Mouse (Mus musculus) liver, embryonic 16.5 days (tissue): ENCODE measurements at regions not wholly inside any gene's neighbourhood (a gene's known extent, or its start where the extent isn't known, plus 50 kb on each side); places are given as distances from the start of the nearest gene placed in this dataset.
"Not testable (repeated sequence)": the region's sequence is repeated elsewhere in the genome, so short reads cannot be mapped to it uniquely, and the experiment has no call there.

ENCODE experiments used
- ATAC-seq: fragments of 200-750 bp; cut with Nextera tagmentation; 2 replicates; pipeline ENCODE4 v1.8.0; 2017; ENCODE audit warnings: low read depth, mild to moderate bottlenecking, moderate number of reproducible peaks, moderate library complexity
- H3K27ac ChIP-seq: fragments of 300-500 bp; sonication (generic); 2 replicates; pipeline ENCODE4 v1.5.1; 2014; ENCODE audit warnings: mild to moderate bottlenecking, low read length
- H3K27me3 ChIP-seq: fragments of 300-500 bp; sonication (generic); 2 replicates; pipeline ENCODE4 v1.6.1; 2014; ENCODE audit warnings: low read depth, low read length, mixed read lengths; ENCODE audit not compliant: control insufficient read depth, insufficient read depth
- H3K36me3 ChIP-seq: fragments of 300-500 bp; sonication (generic); 2 replicates; pipeline ENCODE4 v1.6.1; 2014; ENCODE audit warnings: mild to moderate bottlenecking; ENCODE audit not compliant: control insufficient read depth, insufficient read depth
- H3K4me1 ChIP-seq: fragments of 300-500 bp; sonication (generic); 2 replicates; pipeline ENCODE4 v1.6.1; 2014; ENCODE audit warnings: low read depth, low read length, mixed read lengths; ENCODE audit not compliant: control insufficient read depth
- H3K4me2 ChIP-seq: fragments of 300-500 bp; sonication (generic); 2 replicates; pipeline ENCODE4 v1.6.1; 2014; ENCODE audit warnings: low read depth, low read length, mixed read lengths
- H3K4me3 ChIP-seq: fragments of 300-500 bp; sonication (generic); 2 replicates; pipeline ENCODE4 v1.5.1; 2014; ENCODE audit warnings: low read depth, mild to moderate bottlenecking, low read length
- H3K9ac ChIP-seq: fragments of 300-500 bp; sonication (generic); 2 replicates; pipeline ENCODE4 v1.6.1; 2014; ENCODE audit warnings: low read depth, low read length
- H3K9me3 ChIP-seq: fragments of 300-500 bp; sonication (generic); replicated peaks from 2 replicates; pipeline ENCODE4 v1.6.1; 2016; ENCODE audit warnings: low read length; ENCODE audit not compliant: control insufficient read depth
- WGBS: fragments of 180-500 bp; shearing (Covaris S2); extraction: QIAGEN DNeasy Blood & Tissue Kit; methylation state at CpG from one replicate; pipeline ENCODE4 v1.1.7; 2014; ENCODE audit not compliant: insufficient replicate concordance; 5-methylcytosine and 5-hydroxymethylcytosine counted together

DNA sequence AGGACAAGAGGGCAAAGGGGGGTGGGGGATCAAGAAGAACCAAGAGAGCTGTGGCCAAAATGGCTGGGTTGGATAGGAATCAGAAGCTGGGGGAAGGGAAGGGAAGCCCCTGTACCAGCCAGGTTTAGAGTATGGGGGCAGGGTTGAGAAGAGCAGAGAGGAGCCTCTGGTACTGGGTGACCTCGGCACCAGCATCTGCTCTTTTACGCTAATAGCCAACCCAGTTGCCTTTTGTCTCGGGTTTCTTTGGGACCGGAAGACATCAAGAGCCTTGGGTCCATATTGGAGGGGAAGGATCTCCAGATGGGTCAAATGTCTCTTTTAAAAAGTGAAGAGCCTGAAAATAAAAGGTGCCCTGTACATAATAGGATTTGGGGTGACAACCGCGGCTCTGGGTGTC, 493.0 kb upstream of the Gulo start:
- no peak overlapping the region for H3K9ac ChIP-seq
- no peaks in the 10 kb centered on the region for H3K27me3 ChIP-seq
- H3K36me3 ChIP-seq = no peaks in the 10 kb centered on the region
- no peak for ATAC-seq
- H3K4me1 ChIP-seq = no peaks in the 10 kb centered on the region
- WGBS = 72% methylated on average over 6 of the region's 6 CpGs
- no peak overlapping the region for H3K4me3 ChIP-seq
- H3K27ac ChIP-seq = no peak overlapping the region
- no peak overlapping the region for H3K4me2 ChIP-seq
- H3K9me3 ChIP-seq = no peaks in the 10 kb centered on the region

DNA sequence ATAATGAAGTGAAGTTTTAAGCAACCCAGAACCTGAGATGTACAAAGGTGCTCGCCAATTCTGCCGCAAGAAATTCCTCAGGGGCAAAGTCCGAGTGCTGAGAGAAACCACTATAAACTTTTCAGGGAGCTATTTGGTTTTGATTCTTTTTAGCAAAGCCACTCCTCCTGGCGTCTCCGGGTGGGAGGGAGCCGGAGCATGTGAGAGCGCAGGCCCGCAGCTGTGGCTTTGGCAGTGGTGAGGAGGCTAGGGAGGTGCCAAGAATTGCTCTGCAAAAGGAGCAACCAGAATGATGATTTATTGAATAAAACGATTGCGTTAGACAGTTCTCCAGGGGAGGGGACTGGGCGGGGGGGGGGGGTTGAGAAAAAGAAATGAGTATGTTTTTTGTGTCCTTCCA, 490.9 kb upstream of the Gulo start:
- ATAC-seq = no peak
- 45% methylated on average over 11 of the region's 11 CpGs for WGBS
- no peaks in the 10 kb centered on the region for H3K4me1 ChIP-seq
- H3K36me3 ChIP-seq = no peaks in the 10 kb centered on the region
- H3K27ac ChIP-seq = no peak overlapping the region
- H3K9me3 ChIP-seq = no peaks in the 10 kb centered on the region
- H3K4me3 ChIP-seq = no peak overlapping the region
- H3K9ac ChIP-seq = no peak overlapping the region
- no peak overlapping the region for H3K4me2 ChIP-seq
- H3K27me3 ChIP-seq = no peaks in the 10 kb centered on the region

DNA sequence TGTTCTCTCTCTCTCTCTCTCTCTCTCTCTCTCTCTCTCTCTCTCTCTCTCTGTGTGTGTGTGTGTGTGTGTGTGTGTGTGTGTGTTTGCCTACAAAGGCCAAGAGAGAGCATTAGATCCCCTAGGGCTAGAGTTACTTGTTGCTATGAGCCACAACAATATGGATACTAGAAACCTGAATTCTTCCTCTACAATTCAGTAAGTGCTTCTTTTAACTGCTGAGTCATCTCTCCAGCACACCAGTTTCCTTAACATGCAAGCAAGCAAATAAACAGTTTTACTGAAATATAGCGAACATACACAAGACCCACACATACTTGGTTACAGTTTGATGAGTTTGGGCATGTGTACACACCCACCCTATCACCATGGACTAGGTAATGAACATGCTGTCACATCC, 486.1 kb upstream of the Gulo start:
- WGBS = 60% methylated on average over 1 of the region's 1 CpGs
- H3K27ac ChIP-seq = no peak overlapping the region

DNA sequence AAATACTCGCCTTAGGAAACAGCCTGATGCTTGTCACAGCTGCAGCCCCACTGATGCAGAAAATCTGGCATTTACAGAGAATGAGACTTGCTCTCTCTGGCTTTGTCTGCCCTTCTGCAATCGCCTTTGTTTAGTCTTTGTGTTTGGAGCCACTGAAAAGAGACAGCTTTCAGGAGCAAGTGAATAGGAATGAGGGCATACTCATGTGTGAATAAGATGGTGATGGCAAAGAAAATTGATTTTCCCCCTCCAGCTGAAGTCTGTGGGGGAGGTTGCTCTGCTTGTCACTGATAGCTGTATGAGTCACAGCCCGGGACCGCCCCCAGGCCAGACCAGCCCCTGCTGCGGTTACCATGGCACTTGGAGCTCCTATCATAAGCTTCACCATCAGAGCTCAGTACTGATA, 485.5 kb upstream of the Gulo start:
- Histone ChIP-seq H3K27ac (no peak overlapping the region), H3K36me3 (no peaks in the 10 kb centered on the region), H3K4me1 (no peaks in the 10 kb centered on the region), H3K4me3 (no peak overlapping the region), H3K9ac (no peak overlapping the region), H3K27me3 (no peaks in the 10 kb centered on the region), H3K9me3 (no peaks in the 10 kb centered on the region), H3K4me2 (no peak overlapping the region)
- no peak for ATAC-seq
- WGBS = 33% methylated on average over 5 of the region's 5 CpGs

More for the DNA sequence above, 486.1 kb upstream of the Gulo start:
- ATAC-seq = no peak
- Histone ChIP-seq H3K27me3 (no peaks in the 10 kb centered on the region), H3K9me3 (no peaks in the 10 kb centered on the region), H3K9ac (no peak overlapping the region), H3K4me2 (no peak overlapping the region), H3K4me1 (no peaks in the 10 kb centered on the region), H3K36me3 (no peaks in the 10 kb centered on the region), H3K4me3 (no peak overlapping the region)

DNA sequence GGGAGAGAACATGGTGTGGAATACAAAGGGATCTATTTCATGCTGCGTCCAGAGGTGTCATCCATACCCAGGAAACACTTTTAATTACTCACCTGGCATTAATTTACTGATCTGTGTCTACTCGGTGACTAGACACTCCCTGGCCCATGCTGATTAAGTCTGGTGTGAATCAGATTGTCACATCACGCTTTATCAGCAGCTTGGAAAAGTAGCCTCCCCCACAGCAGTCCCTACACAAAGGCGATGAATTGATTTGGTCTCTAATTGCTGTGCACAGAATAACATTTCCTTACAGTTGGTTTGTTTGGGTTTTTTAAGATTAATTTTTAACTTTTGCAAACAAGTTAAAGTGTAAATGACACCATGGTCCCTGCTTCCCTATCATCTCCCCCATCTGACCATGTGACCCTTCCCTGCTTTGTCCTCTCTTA, 484.7 kb upstream of the Gulo start:
- Histone ChIP-seq H3K27me3 (no peaks in the 10 kb centered on the region), H3K36me3 (no peaks in the 10 kb centered on the region), H3K9ac (no peak overlapping the region), H3K4me2 (no peak overlapping the region), H3K27ac (no peak overlapping the region), H3K4me1 (no peaks in the 10 kb centered on the region), H3K9me3 (no peaks in the 10 kb centered on the region), H3K4me3 (no peak overlapping the region)
- ATAC-seq = no peak
- WGBS = 47% methylated on average over 4 of the region's 4 CpGs

DNA sequence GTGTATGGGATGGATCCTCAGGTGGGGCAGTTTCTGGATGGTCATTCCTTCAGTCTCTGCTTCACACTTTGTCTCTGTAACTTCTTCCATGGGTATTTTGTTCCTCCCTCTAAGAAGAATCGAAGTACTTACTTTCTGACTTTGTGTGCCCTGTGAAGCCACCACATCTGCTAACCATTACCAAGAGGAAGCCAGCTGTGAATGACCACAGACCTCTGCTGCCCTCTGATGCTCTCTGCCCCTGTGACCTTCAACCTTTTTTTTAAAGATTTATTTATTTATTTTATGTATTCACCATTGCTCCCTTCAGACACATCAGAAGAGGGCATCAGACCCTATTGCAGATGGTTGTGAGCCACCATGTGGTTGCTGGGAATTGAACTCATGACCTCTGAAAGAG, 475.7 kb upstream of the Gulo start:
- not testable (repeated sequence) for H3K4me3 ChIP-seq, H3K4me1 ChIP-seq, ATAC-seq, H3K27me3 ChIP-seq, H3K9me3 ChIP-seq, H3K9ac ChIP-seq, H3K27ac ChIP-seq, H3K36me3 ChIP-seq, H3K4me2 ChIP-seq
- 48% methylated on average over 1 of the region's 1 CpGs for WGBS

- no peaks in the 10 kb centered on the region for H3K27me3 ChIP-seq
- H3K4me3 ChIP-seq = no peak overlapping the region
- no peak overlapping the region for H3K9ac ChIP-seq
- H3K4me1 ChIP-seq = no peaks in the 10 kb centered on the region
- no peak overlapping the region for H3K27ac ChIP-seq
- ATAC-seq = no peak
- no peaks in the 10 kb centered on the region for H3K9me3 ChIP-seq
- no peak overlapping the region for H3K4me2 ChIP-seq
- no peaks in the 10 kb centered on the region for H3K36me3 ChIP-seq
- 65% methylated on average over 4 of the region's 4 CpGs for WGBS
Measured at GRCm38 (mm10) chr14:66479181-66479580, 470.2 kb upstream of the Gulo start.

DNA sequence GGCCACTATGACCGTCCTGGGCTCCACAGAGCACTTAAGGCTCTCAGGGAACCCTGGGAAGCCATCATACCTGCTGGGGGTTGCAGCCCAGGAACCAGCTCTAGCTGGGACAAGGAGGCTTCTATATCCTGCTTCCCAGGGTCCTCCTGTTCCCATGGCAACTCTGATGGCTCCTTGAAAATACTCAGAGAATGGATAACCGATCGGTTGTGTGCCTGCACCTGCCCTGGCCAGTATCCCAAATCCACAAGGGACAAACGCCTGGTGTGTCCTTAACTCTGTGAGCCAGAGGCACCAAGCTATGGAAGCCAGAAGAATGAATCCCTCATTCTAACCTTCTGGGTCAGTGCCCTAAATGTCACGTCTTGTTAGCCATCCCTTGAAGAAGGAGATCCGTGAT, 469.6 kb upstream of the Gulo start:
- 53% methylated on average over 6 of the region's 6 CpGs for WGBS
- no peak for ATAC-seq
- Histone ChIP-seq H3K4me2 (no peak overlapping the region), H3K27me3 (no peaks in the 10 kb centered on the region), H3K4me1 (no peaks in the 10 kb centered on the region), H3K4me3 (no peak overlapping the region), H3K36me3 (no peaks in the 10 kb centered on the region), H3K27ac (no peak overlapping the region), H3K9me3 (no peaks in the 10 kb centered on the region), H3K9ac (no peak overlapping the region)

- H3K4me1 ChIP-seq = no peaks in the 10 kb centered on the region
- WGBS = 20% methylated on average over 1 of the region's 1 CpGs
- no peak overlapping the region for H3K27ac ChIP-seq
- H3K4me2 ChIP-seq = no peak overlapping the region
- H3K9ac ChIP-seq = no peak overlapping the region
- H3K9me3 ChIP-seq = no peaks in the 10 kb centered on the region
- no peaks in the 10 kb centered on the region for H3K36me3 ChIP-seq
- H3K4me3 ChIP-seq = no peak overlapping the region
- ATAC-seq = no peak
- H3K27me3 ChIP-seq = no peaks in the 10 kb centered on the region
Measured at GRCm38 (mm10) chr14:66475026-66475425, 466.0 kb upstream of the Gulo start.

DNA sequence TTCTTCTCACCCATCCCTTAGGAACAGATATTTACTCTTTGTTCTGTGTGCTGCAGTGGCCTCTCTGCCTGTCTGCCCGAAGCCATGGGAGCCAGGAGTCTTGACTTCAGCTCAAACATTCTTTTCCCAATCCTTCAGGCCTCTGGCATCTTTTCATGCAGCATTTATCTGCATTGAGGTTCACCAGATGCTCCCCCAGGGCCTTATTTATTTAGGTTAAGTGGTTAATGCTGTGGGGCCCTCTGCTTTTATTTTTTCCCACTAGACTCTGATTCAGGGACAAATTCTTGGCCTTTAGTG, 464.2 kb upstream of the Gulo start:
- Histone ChIP-seq H3K27ac (no peak overlapping the region), H3K27me3 (no peaks in the 10 kb centered on the region), H3K36me3 (no peaks in the 10 kb centered on the region), H3K4me1 (no peaks in the 10 kb centered on the region), H3K4me2 (no peak overlapping the region), H3K4me3 (no peak overlapping the region), H3K9ac (no peak overlapping the region), H3K9me3 (no peaks in the 10 kb centered on the region)
- no peak for ATAC-seq
- WGBS = 26% methylated on average over 1 of the region's 1 CpGs
